Mouse (Mus musculus): ENCODE data around the gene Olfr1383.
A peak's percentile ranks its signal among the peaks of the same experiment; 100 is the strongest.
"Not testable (repeated sequence)": the region's sequence is repeated elsewhere in the genome, so short reads cannot be mapped to it uniquely, and the experiment has no call there.

The Olfr1383 gene

DNA sequence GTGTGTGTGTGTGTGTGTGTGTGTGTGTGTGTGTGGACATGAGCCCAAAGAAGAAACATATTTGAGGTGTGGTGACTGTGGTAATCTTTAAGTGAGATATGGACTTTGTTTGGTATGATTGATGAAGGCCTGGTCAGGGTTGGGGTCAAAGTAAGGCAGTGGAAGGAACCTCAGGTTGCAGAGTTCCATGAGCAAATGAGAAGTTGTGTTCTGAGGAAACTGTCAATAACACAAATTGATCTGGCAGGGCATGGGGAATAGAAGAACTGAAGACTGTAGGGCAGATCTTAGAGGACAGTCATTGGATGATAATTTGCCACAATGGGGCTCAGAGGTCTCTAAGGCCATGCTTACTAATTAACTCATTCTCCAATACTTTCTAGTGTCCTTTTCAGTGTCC lies at the start of gene Olfr1383:
Gene Olfr1383, plus strand, starts transcription at position 301 of the 400 bp plus-strand sequence.
- DNase-seq = no peak

DNA sequence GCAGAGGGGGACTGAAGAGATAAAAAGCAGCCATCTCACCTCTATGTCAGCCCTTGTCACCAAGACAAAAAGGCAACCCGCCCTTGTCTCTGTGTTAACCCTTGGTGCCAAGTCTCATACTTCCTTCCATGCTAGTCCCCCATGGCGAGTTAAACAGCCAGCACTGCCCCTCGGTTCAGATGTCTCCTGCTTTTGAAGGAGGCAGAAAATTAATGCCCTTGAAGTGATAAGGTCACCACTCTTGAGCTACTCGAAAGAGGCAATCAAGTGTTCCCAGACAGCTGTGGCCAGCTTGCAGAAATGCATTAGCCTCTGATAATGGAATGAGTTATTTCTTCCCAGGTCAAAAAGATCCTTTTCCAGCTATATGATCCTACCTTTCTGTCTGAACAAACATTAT lies 33.5 kb upstream of the Olfr1383 start:
- DNase-seq = no peak

DNA sequence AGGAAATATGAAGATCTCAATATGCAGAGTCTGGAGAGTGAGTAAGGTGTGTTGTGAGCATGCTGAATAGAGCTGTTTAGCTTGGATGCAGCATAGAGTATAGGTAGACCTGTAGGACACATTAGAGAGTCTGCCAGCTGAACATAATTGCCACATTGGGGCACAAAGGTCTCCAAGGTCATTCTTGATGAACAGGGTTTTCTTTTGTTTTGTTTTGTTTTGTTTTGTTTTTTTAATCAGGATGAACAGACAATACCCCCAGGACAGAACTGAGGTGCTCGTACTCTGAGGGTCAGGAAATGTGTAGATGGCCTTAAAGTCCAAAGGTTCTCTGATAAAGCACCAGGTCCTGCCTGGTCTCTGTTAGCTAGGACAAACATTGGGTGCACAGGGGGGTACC lies 30.7 kb upstream of the Olfr1383 start, which contains the start of gene Olfr1385:
Gene Olfr1385, plus strand, starts transcription at position 301 of the 400 bp plus-strand sequence.
- not testable (repeated sequence) for DNase-seq

GRCm38 (mm10) chr11:49518086-49518485 lies 1.4 kb upstream of the Olfr1383 start:
- DNase-seq = no peak

DNA sequence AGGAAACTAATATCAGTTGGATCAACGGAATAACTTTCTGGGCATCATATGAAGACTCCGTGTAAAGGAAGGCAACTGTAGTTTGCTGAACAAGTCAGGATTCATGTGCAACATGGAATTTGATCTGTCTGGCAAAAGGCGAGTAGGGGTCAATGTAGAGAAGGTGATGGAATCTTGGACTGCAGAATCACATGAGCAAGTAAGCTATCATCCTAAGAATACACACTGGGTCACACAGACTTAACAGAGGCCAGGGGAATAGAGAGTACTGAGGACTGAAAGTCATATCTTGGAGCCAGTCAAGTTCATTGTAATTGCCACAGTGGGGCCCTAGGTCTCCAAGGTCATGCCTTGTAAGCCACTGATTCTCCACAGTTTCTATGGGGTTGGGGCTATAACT lies 8.5 kb downstream of the Olfr1383 start, which contains the start of gene Olfr1382:
Gene Olfr1382, plus strand, starts transcription at position 301 of the 400 bp plus-strand sequence.
- no peak for DNase-seq

GRCm38 (mm10) chr11:49532761-49533160 lies 13.3 kb downstream of the Olfr1383 start:
- DNase-seq = no peak

- DNase-seq = peak; percentile 11
Observed at GRCm38 (mm10) chr11:49536631-49537030, 17.2 kb downstream of the Olfr1383 start.

DNA sequence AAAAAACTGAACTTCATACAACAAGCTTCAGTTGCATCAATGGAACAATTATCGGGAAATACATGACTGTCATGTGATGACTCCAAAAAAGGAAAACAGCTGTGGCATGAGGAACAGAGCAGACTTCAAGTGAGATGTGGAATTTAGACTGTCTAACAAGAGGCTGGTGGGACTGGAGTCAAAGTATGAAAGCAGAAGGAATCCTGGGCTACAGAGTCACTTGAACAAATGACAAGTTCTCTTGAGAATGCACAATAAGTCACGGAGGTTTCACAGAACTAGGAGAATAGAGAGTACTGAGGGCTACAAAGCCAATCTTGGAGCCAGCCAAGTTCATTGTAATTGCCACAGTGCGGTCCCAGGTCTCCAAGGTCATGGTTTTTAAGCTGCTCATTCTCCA lies 23.7 kb downstream of the Olfr1383 start, which contains the start of gene Olfr1381:
Gene Olfr1381, plus strand, starts transcription at position 301 of the 400 bp plus-strand sequence.
- not testable (repeated sequence) for DNase-seq

GRCm38 (mm10) chr11:49554033-49554432 lies 34.6 kb downstream of the Olfr1383 start:
- peak; percentile 12 for DNase-seq

DNA sequence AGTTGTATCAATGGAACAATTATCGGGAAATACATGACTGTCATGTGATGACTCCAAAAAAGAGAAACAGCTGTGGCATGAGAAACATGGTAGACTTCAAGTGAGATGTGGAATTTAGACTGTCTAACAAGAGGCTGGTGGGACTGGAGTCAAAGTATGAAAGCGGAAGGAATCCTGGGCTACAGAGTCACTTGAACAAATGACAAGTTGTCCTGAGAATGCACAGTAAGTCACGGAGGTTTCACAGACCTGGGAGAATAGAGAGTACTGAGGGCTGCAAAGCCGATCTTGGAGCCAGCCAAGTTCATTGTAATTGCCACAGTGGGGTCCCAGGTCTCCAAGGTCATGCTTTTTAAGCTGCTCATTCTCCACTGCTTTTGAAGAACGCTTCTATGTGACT lies 37.1 kb downstream of the Olfr1383 start, which contains the start of gene Olfr1380:
Gene Olfr1380, plus strand, starts transcription at position 301 of the 400 bp plus-strand sequence.
- not testable (repeated sequence) for DNase-seq

DNA sequence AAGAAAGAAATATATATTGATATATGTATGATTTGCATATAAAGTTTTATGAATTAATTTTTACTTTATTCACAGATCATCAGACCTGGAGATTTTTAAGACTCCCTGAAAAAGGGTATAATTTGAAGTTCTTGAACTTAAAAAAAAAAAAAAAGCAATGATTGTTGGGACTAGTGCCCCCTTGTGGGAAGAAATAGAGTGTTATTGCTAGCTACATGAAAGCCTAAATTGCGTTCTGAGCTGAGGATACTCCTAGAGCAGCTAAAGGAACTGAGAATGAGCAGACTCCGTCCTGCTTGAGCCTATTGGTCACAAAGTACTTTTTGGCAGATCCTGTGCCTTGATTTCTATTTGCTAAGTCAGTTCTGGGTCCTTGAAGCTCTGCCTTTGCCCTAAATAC lies 55.6 kb downstream of the Olfr1383 start:
- not testable (repeated sequence) for DNase-seq

Data from right cerebral cortex, postnatal 14 days (tissue).